10 mouse cellular contexts compared by ENCODE assay signal in genomic region chr12:16610936-16611335, GRCm38 (mm10). TPM values are rescaled to one million over a fixed set of nuclear protein-coding genes. Genes with fewer than 3 reads are reported as not detected.
DNase-seq lines count a peak whose midpoint lies in the region; ATAC-seq and TF ChIP-seq lines count a peak whose summit lies in the region.
"Had no signal": no experiment of that assay in that cellular context is flagged by ENCODE, and none has a peak within 500 bp of the region (broad histone marks: within the 10 kb centered on the region; RNA-seq: fewer than 3 reads in every experiment).

Gene Lpin1, minus strand, starts transcription at chr12:16610966.

- no peak within 1 kb of the TSS for H3K9ac ChIP-seq in stomach, postnatal 0 days (ENCODE audit: low read length)
- H3K9ac ChIP-seq: embryonic facial prominence, embryonic 15.5 days; limb, embryonic 15.5 days had no signal

- no peaks in the 10 kb centered on the region for H3K9me3 ChIP-seq in stomach, postnatal 0 days (ENCODE audit: control insufficient read depth, low read length)
- H3K9me3 ChIP-seq: embryonic facial prominence, embryonic 15.5 days; limb, embryonic 15.5 days had no signal

- H3K4me3 ChIP-seq in layer of hippocampus, adult 2 months = no peak within 1 kb of the TSS
- no peak within 1 kb of the TSS for H3K4me3 ChIP-seq in stomach, postnatal 0 days (ENCODE audit: low read depth, low read length)
- H3K4me3 ChIP-seq: embryonic facial prominence, embryonic 15.5 days; limb, embryonic 15.5 days had no signal

- no peaks in the 10 kb centered on the region for H3K36me3 ChIP-seq in stomach, postnatal 0 days (ENCODE audit: control insufficient read depth, insufficient read depth, low read length)
- H3K36me3 ChIP-seq: embryonic facial prominence, embryonic 15.5 days; limb, embryonic 15.5 days had no signal

- H3K27me3 ChIP-seq in stomach, postnatal 0 days (ENCODE audit: control insufficient read depth, insufficient read depth, low read length) = no peaks in the 10 kb centered on the region
- H3K27me3 ChIP-seq: embryonic facial prominence, embryonic 15.5 days; limb, embryonic 15.5 days had no signal

- H3K4me2 ChIP-seq in stomach, postnatal 0 days (replicated peaks; ENCODE audit: low read depth) = no peak within 1 kb of the TSS
- H3K4me2 ChIP-seq: embryonic facial prominence, embryonic 15.5 days; limb, embryonic 15.5 days had no signal

- intact Hi-C loops in heart, postnatal 14 days (cut with DNase I) = no loop called here

- no peak within 1 kb of the TSS for H3K27ac ChIP-seq in layer of hippocampus, adult 2 months
- H3K27ac ChIP-seq in stomach, postnatal 0 days (replicated peaks) = no peak within 1 kb of the TSS
- H3K27ac ChIP-seq: embryonic facial prominence, embryonic 15.5 days; limb, embryonic 15.5 days had no signal

- no peak for DNase-seq in layer of hippocampus, adult 2 months (ENCODE audit: low spot score in 2 of 2)
- no peak for DNase-seq in layer of hippocampus, adult 11-12 months (ENCODE audit: low spot score)
- DNase-seq in adrenal gland, postnatal 36 days = no peak
- DNase-seq in heart, postnatal 14 days = no peak
- no peak for DNase-seq in retina, postnatal 1 day
- DNase-seq in cerebellum, postnatal 25 days = no peak
- no peak for DNase-seq in stomach, postnatal 0 days (ENCODE audit: low spot score)

- 76% methylated on average over 2 of the region's 2 CpGs for WGBS in stomach, postnatal 0 days

- ATAC-seq in megakaryocyte-erythroid progenitor cell, adult 5-6 weeks (replicated peaks; ENCODE audit: low FRiP score, low TSS enrichment, poor library complexity, severe bottlenecking) = no peak
- ATAC-seq in stomach, postnatal 0 days (ENCODE audit: low FRiP score, low TSS enrichment) = no peak

- no peak for TF ChIP-seq CTCF in layer of hippocampus, adult 2 months (conservative IDR thresholded peaks at IDR 0.05)
- no peak for TF ChIP-seq CTCF in stomach, postnatal 0 days (IDR thresholded peaks at IDR 0.05; ENCODE audit: low read depth)

- TF ChIP-seq EP300 in stomach, postnatal 0 days (optimal IDR thresholded peaks at IDR 0.05) = no peak

- no peaks in the 10 kb centered on the region for H3K4me1 ChIP-seq in stomach, postnatal 0 days (replicated peaks; ENCODE audit: control insufficient read depth, insufficient read depth)
- H3K4me1 ChIP-seq: embryonic facial prominence, embryonic 15.5 days; limb, embryonic 15.5 days had no signal

RNA-seq across cellular contexts. Expression of gene Lpin1, which starts in this region (rescaled TPM):
- total RNA-seq in layer of hippocampus, adult 2 months (2021) = 10 to 100 TPM; 25.3 to 27.6 TPM
- 100 to 1,000 TPM in 1 of 2 experiments, 10 to 100 TPM in 1; 71.8 to 110 TPM for total RNA-seq in adrenal gland, postnatal 36 days (2021)
- 100 to 1,000 TPM; 130 to 137 TPM for total RNA-seq in heart, postnatal 14 days (2021)
- 47.6 and 62.3 TPM in 2 replicates for total RNA-seq in megakaryocyte-erythroid progenitor cell, adult 5-6 weeks (2014; fragmentation: Nextera tagmentation)
- 22.4 and 29.3 TPM in 2 replicates for total RNA-seq in megakaryocyte-erythroid progenitor cell, adult 5-6 weeks (2017)
- 1.6 and 1.8 TPM in 2 replicates for polyA plus RNA-seq in stomach, postnatal 0 days (2015; fragmentation: Nextera tagmentation; extraction: Ambion mirVana)
